Mouse (Mus musculus): Measurements from ENCODE around the gene Acat2. TPM values are rescaled to one million over a fixed set of nuclear protein-coding genes. Genes with fewer than 3 reads are reported as not detected.
"Not testable (repeated sequence)": the region's sequence is repeated elsewhere in the genome, so short reads cannot be mapped to it uniquely, and the experiment has no call there.

The Acat2 gene
- polyA plus RNA-seq, 3 experiments from 2014 or later, result 43.9 to 61.5 (median 48.0) TPM

DNA sequence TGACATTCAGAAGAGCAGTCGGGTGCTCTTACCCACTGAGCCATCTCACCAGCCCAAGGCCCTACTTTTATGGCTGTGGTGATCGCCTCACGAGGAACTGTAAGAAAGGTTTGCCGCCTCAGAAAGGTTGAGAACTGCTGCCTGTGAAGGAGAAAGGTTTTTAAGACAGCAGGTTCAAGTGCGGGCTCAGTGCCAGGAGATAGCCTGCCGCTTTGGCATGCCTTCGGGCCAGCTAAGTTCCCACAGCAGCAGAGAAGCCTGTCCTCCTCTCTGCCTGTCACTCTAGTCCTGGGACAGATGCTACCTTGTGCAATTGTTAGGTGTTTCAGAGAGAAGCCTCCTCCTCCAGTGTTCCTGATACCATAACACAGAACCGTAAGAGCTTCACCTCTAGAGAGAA is 3.9 kb downstream of the Acat2 start:
- ATAC-seq, result no peak

DNA sequence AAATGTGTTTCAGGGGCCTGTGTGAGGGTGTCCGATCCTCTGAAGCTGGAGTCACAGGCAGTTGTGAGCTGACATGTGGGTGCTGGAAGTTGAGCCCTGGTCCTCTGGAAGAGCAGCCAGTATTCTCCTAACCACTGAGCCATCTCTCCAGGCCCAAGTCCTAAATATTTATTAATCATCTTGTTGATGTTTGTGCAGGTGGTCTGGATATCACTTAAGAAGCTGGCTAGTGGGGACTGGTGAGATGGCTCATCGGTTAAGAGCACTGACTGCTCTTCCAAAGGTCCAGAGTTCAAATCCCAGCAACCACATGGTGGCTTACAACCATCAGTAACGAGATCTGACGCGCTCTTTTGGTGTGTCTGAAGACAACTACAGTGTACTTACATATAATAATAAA is 10.9 kb downstream of the Acat2 start:
- ATAC-seq, result no peak

DNA sequence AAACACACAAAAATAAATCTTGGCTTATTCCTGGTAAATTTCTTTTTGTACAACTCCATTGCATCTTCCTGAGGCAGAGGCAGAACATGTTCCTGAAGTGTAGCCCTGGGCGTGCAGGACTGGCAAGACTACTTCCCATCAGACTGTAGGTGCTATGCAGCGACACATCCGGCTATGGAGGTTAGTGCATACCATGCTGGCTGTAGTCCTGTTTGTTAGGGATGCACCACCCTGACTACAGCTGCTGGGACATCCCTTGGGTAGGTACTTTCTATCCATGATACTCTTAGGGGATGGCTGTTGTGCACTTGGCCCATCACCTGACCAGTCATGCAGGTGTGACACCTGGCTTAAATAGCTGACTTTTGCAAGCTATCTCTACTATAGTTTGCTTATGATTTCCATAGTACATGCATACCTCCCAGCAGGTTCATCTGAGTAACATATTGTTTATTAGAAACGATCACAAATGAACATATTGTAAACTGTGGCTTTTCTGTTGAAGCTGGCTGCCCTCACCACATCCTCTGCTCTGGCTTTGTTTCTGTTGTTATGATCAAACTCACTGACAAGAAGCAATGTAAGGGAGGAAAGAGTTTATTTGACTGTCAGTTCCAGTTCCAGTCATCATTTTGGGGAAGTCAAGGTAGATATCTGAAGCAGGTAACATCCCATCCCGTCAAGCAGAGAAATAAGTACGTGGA is 17.9 kb downstream of the Acat2 start:
- peak; percentile 73 for ATAC-seq

DNA sequence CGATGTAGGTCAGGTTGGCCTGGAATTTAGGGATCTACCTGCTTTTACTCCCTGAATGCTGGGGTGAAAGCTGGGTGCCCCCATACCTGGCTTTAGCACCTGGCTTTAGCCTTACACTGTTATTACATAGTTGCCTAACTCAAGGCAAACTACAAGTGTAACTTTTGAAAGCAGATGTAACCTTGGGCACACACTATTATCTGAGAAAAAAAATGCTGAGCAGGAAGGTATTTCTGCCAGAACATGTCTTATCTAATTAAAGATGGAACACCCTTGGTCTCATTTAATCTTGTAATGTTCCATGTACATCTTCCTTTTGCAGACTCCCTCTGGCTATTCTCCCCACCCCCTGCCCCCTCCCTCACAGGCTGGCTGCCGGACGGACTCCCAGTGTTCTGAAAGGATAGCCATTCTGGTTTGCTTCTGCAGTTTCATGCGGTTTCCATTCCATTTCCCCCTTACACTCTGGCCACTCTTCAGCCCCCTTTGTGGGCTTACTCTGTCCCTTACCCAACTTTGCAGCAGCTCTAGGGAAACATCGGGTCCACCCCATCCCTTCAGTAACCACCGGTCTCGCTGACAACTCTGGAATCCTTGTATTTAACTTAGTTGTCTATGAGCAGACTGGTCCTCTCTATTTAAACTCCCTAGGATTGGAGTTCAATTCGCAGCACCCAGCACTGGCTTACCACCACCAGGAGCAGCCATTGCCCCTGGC is 18.8 kb downstream of the Acat2 start:
- no peak for ATAC-seq

DNA sequence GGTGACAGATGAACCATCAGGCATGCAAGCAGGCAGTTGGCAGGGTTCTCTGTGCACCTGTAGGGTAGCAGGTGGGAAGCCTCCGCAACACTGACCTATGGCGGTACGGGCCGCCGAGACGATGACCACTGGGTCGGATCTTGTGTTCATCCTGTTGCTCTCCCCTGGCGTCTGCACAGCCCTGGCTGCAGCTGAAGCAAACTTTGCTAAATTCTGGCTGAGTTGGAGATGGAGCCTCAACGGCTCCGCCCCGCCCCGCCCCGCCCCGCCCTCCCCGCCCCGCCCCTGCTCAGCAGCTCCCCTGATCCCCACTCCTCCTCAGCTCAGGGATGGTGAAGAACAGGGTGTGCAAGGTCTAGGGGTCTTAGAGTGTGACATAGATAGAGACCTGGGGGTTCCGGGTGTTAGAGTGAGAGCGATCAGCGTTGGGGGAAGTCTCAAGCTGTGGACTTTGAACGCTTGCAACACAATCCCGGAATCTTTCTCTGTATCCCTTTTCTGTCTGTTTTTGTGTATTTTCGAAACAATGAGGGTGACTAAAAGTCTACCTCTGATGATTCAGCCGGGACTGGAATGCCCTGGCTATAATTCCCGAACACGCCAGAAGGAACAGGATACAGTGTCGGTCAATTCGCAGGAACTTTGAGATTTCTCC is 20.3 kb downstream of the Acat2 start, which contains the start of gene Acat3:
Acat3 (minus strand) TSS at position 450 of the 655 bp plus-strand sequence.
- ATAC-seq, result peak; percentile 20

DNA sequence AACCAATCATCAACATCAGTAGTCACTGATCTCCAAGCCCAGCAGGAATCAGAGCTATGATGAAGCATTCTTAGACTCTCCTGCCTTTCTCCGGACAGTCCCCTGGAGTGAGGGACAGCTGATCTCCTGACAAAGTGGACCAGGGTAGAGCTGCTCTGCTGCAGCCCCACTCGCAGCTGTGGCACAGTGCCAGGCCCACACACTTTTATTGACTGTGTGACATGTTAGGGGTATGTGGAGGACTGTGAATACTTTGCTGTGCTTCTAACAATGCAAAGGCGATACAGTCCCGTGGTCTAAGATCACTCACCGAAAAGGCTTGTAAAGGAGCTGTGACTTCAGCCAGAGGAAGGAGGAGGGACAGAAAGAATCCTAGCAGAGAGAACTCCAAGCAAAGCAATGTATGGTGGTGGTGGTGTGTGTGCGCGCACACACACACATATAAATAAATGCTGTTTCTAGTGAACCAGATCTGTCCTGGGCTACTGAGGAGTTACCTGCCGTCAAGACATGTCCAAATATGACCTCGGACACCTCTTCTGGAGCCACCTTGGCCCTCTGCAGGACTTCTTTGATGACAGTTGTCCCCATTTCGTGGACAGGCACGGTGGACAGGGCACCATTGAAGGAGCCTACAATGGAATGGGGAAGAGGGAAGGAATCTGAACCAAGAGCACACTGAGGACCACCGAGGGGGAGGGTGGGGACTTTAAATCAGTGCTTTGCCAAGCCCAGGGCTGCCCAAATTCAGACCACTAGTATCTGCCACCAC is 21.0 kb downstream of the Acat2 start:
- ATAC-seq, result not testable (repeated sequence)

DNA sequence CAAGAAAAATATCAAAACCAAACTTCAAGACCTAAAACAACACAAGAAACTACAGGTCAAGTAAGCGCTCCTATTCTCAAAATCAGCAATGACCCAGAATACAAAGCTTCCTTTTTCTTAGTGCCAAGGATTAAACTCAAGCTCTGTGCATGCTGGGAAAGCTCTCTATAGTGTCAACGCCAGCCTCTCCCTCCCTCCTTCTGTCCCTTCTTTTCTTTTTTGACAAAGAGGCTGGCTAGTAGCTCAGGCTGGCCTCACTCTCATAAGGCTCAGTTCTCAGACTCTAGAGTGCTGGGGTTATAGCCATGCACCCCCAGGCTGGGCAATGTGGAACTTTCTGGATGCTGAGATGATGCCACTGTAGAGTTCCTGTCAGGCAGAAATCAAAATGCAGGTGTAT is 22.5 kb downstream of the Acat2 start:
- no peak for ATAC-seq

DNA sequence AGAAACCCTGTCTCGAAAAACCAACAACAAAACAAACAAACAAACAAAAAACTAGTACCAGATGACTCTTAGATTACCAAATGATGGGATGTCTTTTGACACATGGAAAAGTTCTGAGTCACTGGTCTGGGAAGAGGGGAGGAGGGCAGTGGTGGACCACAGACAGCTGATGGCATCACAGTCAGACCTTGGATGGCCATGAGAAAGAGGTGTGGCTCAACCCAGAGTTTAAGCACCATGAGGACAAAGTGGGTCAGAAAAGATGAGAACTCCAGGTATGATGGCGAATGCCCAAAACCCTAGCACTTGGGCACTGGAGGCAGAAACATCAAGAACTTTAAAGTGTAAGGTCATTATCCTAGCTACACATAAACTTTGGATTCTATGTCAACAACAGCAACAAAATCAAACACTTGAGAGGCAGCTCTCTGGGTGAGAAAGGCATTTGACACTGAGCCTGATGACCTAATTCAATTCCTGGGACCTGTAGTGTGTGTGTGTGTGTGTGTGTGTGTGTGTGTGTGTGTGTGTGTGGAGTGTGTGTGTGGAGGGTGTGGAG is 23.1 kb downstream of the Acat2 start:
- no peak for ATAC-seq

DNA sequence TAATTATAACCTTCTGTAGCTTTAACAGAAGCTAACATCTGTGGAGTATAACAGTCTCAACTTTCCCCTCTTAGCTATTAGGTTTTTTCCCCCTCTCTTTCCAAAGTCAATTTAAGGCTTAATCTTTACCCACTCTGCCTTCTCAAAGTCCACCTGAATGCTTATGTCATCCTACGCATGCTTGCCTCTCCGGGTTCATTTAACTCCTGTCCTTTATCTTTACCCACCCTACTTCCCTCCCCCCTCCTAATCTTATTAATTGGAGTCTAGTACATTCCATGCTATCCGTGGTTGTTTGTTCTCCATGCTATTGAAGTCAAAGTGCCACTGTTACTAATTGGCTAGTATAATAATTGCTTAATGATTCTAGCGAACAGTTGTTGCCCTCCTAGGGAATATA is 24.8 kb downstream of the Acat2 start:
- ATAC-seq, result no peak

DNA sequence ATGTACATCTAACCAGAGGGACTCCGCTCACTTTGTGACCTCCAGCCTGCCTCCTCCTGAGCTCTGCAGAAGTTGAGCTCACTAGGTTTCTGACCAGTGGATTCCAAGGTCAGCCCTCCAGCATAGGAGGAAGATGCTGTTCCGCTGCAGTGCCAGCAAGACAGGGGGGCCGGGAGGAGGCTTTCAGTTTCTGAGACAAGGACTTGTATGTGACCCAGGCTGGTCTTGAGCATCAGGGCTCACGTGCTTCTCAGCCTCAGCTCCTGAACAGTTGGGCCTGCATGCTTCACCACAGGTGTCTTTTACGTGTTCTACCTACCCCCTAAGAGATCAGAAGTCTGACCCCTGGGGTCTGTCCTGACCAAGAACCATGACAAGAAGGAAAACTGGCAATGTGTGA is 29.0 kb downstream of the Acat2 start:
- not testable (repeated sequence) for ATAC-seq

DNA sequence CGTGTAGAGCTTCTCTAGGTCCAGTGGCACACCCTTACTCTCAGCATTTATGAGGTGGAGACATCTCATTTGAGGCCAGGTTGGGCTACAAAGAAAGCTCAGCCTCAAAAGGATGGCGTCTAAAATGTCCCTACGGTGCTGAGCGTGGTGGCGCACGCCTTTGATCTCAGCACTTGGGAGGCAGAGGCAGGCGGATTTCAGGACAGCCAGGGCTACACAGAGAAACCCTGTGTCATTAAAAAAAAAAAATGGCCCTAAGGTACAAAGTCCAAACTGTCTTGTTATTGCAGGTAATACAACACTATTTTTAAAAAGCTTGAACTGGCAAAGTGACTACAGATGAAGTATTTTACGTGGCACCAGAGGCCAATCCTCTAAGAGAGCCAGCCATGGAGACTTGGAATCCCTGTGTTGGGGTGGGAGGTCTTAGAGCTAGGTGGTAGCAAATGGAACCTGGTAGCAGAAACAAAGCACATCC is 34.8 kb downstream of the Acat2 start:
- ATAC-seq, result no peak

DNA sequence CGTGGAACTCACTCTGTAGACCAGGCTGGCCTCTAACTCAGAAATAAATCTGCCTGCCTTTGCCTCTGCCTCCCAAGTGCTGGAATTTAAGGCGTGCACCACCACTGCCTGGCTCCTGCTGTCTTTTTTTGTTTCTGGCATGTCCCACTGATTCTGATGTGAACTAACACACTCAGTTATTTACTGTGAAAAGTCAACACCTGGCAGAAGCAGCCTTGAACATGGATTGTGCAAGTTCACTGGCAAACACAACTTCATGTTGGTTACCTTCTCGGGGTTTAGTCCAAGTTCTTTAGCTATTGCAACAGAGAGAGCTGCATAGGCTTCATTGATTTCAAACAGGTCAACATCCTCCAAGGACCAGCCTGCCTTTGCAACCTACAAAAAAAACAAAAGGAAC is 35.5 kb downstream of the Acat2 start:
- ATAC-seq, result no peak

DNA sequence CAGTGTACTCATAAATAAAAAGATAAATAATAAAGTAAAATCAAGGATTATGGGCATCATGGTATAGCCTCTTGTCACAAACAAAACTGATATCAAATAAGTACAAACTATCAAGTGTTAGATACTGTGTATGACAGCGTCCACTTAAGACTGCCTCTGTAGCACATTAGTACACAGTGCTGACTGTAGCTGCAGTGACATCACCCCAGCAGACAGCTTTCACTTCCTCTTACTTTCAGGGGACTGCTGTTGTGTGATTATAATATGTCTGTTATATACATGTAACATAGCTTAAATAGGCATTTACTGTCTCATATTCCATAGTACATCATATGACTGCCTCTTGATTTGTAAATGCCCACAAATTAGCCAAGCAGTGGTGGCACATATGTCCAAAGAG is 39.5 kb downstream of the Acat2 start:
- no peak for ATAC-seq

DNA sequence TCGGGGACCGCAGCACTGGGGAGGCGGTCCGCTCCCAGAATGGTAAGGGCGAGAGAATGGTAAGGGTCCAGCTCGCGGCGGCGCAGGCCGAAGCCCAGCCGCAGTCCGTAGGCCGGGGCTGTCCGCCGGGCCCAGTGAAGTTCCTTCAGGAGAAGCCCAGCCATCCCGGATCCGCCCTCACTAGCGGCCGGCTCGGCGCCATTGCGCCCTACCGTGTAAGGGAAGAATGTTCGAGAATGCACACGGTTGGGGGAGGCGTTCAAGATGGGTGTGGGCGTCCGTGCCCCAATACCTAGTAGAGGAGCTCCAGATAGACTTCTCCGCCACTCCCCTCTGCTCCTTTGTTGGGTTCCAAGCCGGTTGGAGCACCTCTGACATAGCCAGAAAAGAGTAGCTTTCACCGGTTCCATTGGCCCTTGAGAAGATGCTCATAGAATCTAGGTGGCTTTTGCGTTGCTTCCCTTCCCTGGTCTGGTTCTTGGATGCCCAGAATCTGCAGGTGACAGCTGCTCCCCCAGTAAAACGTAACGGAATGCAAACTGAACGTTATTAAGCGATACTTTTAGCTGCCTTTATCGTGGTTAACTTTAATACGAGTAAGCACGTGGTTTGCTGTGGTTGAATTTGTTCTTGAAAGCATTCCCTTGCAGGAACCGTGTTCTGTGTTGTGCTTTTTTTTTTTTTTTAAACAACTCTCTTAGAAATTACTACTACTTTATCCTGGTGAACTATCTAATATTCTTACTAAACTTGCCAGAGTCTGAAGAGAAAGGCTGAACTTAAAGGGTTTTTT is 43.8 kb downstream of the Acat2 start:
- ATAC-seq, result peak; percentile 37

DNA sequence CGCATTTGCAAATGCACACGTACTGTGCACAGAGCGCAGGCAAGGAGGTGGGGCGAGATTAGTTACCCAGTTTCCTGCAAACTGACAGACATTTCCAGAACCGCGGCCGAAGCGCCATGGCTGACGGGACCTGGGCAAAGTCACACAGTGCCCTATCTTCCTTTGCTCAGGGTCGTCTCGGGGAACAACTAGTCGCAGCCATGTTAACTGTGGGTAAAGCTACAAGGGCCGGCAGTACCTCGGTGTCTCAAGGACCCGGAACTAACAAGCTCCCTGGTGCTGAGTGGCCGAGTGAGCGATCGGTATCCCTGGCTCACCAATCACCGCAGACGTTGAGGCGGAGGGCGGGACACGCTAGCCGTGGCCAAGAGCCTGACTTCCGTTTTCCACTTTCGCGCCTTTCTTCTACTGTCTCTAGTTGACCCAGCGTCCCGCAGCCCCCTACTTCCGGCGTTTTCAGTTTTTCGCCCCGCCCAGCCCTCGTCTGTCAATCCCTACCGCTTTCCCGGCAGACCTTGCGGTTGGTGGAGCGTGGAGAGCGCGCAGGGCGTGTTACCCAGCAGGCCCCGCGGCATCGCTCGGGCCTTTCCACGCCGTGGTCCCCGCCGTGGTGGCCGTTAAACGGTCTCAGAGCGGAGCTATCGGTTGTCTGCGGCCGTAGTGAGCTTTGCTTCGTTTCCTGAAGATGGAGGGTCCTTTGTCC is 44.5 kb downstream of the Acat2 start, which contains the start of gene Mrpl18:
Mrpl18 (minus strand) TSS at position 465 of the 703 bp plus-strand sequence.
- peak; percentile 94 for ATAC-seq

DNA sequence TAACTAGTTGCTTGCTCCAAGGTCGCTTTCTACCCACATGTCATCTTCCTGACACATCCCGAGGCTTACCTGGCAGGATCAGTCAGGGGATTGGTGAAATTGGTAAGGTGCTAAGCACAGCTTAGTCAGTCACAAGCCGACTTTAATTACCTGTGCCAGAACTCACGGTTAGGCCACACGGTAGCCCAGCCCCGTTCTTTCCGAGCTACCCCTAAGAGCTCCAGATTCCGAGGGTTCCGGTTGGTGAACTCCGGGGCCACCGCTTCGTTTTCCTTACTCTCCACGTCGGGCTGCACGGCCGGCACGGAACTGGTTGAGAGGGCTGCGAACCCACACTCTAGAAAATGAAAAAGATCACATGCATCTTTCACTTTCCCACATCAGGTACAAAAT is 45.1 kb downstream of the Acat2 start, which contains the start of gene Tcp1:
Tcp1 (plus strand) TSS at position 214 of the 393 bp plus-strand sequence.
- peak; percentile 0 for ATAC-seq

DNA sequence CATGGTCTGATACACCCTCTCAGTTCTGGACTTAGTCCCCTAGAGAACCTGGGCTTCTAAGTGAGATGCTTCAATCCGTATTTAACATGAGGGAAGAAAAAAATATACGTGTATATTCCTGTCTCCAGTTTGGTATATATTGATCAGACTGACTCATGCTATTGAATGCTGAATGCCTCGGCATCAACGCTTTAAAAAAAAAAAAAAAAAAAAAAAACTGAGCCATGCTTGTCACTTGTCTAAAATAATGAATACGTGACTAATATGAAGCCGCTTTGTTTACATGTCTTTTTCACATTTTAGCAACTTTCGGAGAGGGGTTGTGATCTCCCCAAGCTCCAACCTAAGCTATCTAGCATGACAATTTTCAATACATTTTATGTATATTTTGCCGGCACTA is 50.2 kb downstream of the Acat2 start:
- no peak for ATAC-seq

DNA sequence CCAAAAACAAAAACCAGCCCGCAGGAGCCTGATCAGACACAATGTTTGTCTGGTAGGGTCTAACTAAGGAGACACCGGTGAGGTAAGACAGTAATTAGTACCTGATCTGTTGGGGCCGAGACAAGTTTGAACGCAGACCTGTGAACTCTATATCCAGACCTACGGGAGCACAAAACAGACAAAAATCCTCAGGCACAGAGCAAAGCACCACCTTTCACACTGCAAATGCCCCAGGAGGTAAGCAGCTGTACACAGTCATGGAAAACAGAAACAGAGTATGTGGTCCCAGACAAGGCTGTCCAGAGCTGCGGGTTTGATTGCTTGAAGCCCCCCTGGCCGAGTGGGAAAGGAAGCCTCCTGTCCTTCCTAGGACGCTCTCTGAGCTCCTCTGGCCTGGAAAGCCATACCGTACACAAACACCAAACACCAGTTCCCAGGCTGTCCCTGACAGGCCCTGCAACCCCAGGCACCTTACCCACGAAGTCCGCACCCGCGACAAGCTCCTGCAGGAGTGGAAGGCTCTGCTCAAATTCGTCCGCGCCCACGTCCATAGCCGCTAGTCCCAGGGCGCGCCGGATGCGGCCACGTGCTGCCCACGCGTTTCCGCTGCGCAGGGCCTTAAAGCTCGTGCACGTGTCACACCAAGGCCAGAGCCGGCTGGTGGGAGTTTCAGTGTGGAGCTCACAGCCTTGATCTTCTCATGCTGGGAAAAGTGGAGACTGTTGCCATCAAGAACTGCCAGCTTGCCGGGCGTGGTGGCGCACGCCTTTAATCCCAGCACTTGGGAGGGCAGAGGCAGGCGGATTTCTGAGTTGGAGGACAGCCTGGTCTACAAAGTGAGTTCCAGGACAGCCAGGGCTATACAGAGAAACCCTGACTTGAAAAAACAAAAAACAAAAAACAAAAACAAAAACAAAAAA is 50.9 kb downstream of the Acat2 start, which contains the start of gene Pnldc1:
Pnldc1 (minus strand) TSS at position 870 of the 920 bp plus-strand sequence.
- no peak for ATAC-seq

DNA sequence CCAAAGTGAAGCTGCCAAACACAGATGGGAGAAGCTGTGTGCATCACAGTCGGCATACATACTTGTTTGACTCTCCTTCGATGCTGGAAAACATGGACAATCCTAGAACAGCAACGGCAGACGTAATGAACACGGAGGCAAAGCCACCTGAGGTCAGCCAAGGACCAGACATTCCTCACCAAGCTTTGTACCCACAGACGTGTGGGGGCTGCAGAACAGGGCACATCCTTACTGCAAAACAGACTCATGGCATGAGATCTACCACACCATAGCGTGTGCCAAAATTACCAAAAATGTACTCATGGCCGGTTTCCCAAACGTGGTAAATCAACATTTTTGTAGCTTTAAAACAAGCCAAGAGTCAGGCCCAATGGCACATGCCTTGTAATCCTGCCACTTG is 54.1 kb downstream of the Acat2 start:
- ATAC-seq, result no peak
